Mouse (Mus musculus): ENCODE measurements around the gene Mllt6. TPM values are rescaled to one million over a fixed set of nuclear protein-coding genes. Genes with fewer than 3 reads are reported as not detected.

Gene Mllt6
- total RNA-seq, 1 experiment, result 113 TPM

- Histone ChIP-seq H3K4me1 (ENCODE audit: control insufficient read depth in 2 of 2, insufficient read depth in 2 of 2, low read length in 2 of 2, poor library complexity in 1 of 2) (peaks cover 20 to 53% of the 10 kb centered on the region in 2 experiments), H3K27ac (ENCODE audit: insufficient read depth, low read depth, low read length, poor library complexity, severe bottlenecking) (0 out of 2 replicates have a peak overlapping the region, but pooled peaks have one; percentile 14), H3K9me3 (ENCODE audit: control insufficient read depth, insufficient read depth, low read depth, low read length) (no peaks in the 10 kb centered on the region), H3K9ac (ENCODE audit: insufficient read depth, low read depth, low read length, poor library complexity, severe bottlenecking) (no peak overlapping the region), H3K4me3 (ENCODE audit: insufficient read depth in 1 of 2, low read depth in 1 of 2, low read length in 2 of 2, poor library complexity in 1 of 2, severe bottlenecking in 1 of 2) (no peak overlapping the region), H3K36me3 (ENCODE audit: control insufficient read depth, insufficient read depth, low read length, poor library complexity, severe bottlenecking) (peaks cover 95% of the 10 kb centered on the region)
- in situ Hi-C loops (cut with MboI; ENCODE audit: low sequenced_read_pairs in 2 of 2, unreplicated experiment in 2 of 2), result no loop called here
- TF ChIP-seq ZC3H11A (IDR thresholded peaks at IDR 0.05; ENCODE audit: borderline replicate concordance, low read depth, low read length) (no peak), ZNF384 (IDR thresholded peaks at IDR 0.05; ENCODE audit: low read depth, low read length) (no peak), HCFC1 (IDR thresholded peaks at IDR 0.05; ENCODE audit: borderline replicate concordance, insufficient read depth, low read length) (no peak), CHD2 (IDR thresholded peaks at IDR 0.05; ENCODE audit: low read depth, low read length) (no peak), MAFK (IDR thresholded peaks at IDR 0.05; ENCODE audit: insufficient read depth, low read depth, low read length) (no peak)
- DNase-seq (ENCODE audit: low read depth, low spot score), result no peak
These were observed 13.0 kb downstream of the Mllt6 start for GRCm38 (mm10) chr11:97676050-97676754.

DNA sequence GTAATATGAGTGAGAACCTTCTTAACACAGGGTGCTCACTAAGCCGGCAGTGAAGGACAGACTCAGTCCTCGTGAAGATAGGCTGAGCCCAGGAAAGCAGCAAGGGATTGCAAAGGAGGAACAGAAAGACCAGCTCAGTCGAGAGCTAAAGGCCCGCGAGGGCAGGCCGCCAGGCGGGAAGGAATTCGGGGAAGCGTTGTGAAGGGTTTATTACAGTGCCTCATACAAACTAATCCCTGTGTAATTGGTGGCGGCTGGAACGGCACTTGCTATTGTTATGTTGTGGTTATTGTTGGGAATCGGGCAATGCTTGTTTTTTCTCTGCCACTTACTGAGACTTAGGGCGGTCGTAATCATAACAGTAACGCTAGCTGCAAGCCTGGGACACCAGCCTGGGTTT lies 14.2 kb downstream of the Mllt6 start:
- in situ Hi-C loops (cut with MboI; ENCODE audit: low sequenced_read_pairs in 2 of 2, unreplicated experiment in 2 of 2), result no loop called here
- H3K9me3 ChIP-seq (ENCODE audit: control insufficient read depth, insufficient read depth, low read depth, low read length), result no peaks in the 10 kb centered on the region
- H3K4me1 ChIP-seq (ENCODE audit: control insufficient read depth in 2 of 2, insufficient read depth in 2 of 2, low read length in 2 of 2, poor library complexity in 1 of 2), result peaks cover 17 to 55% of the 10 kb centered on the region in 2 experiments
- no peak for DNase-seq (ENCODE audit: low read depth, low spot score)
- TF ChIP-seq ZNF384 (IDR thresholded peaks at IDR 0.05; ENCODE audit: low read depth, low read length), result no peak
- no peak for TF ChIP-seq ZC3H11A (IDR thresholded peaks at IDR 0.05; ENCODE audit: borderline replicate concordance, low read depth, low read length)
- TF ChIP-seq HCFC1 (IDR thresholded peaks at IDR 0.05; ENCODE audit: borderline replicate concordance, insufficient read depth, low read length), result no peak
- TF ChIP-seq MAFK (IDR thresholded peaks at IDR 0.05; ENCODE audit: insufficient read depth, low read depth, low read length), result no peak
- no peak for TF ChIP-seq CHD2 (IDR thresholded peaks at IDR 0.05; ENCODE audit: low read depth, low read length)
- no peak overlapping the region for H3K27ac ChIP-seq (ENCODE audit: insufficient read depth, low read depth, low read length, poor library complexity, severe bottlenecking)
- peaks cover 97% of the 10 kb centered on the region for H3K36me3 ChIP-seq (ENCODE audit: control insufficient read depth, insufficient read depth, low read length, poor library complexity, severe bottlenecking)
- no peak overlapping the region for H3K9ac ChIP-seq (ENCODE audit: insufficient read depth, low read depth, low read length, poor library complexity, severe bottlenecking)
- H3K4me3 ChIP-seq (ENCODE audit: insufficient read depth in 1 of 2, low read depth in 1 of 2, low read length in 2 of 2, poor library complexity in 1 of 2, severe bottlenecking in 1 of 2), result peak overlapping the region; percentile 1 to 23; a peak in 1 of 4 replicates

- TF ChIP-seq ZC3H11A (IDR thresholded peaks at IDR 0.05; ENCODE audit: borderline replicate concordance, low read depth, low read length) (no peak), MAFK (IDR thresholded peaks at IDR 0.05; ENCODE audit: insufficient read depth, low read depth, low read length) (no peak), ZNF384 (IDR thresholded peaks at IDR 0.05; ENCODE audit: low read depth, low read length) (no peak), CHD2 (IDR thresholded peaks at IDR 0.05; ENCODE audit: low read depth, low read length) (no peak), HCFC1 (IDR thresholded peaks at IDR 0.05; ENCODE audit: borderline replicate concordance, insufficient read depth, low read length) (no peak)
- peaks cover 13 to 53% of the 10 kb centered on the region in 2 experiments for H3K4me1 ChIP-seq (ENCODE audit: control insufficient read depth in 2 of 2, insufficient read depth in 2 of 2, low read length in 2 of 2, poor library complexity in 1 of 2)
- peak overlapping the region; percentile 1; the same call in 1 of the 2 replicates for H3K9ac ChIP-seq (ENCODE audit: insufficient read depth, low read depth, low read length, poor library complexity, severe bottlenecking)
- H3K9me3 ChIP-seq (ENCODE audit: control insufficient read depth, insufficient read depth, low read depth, low read length), result no peaks in the 10 kb centered on the region
- in situ Hi-C loops (cut with MboI; ENCODE audit: low sequenced_read_pairs in 2 of 2, unreplicated experiment in 2 of 2), result no loop called here
- no peak for DNase-seq (ENCODE audit: low read depth, low spot score)
- peak overlapping the region; percentile 16 to 37; a peak in 3 of 4 replicates for H3K4me3 ChIP-seq (ENCODE audit: insufficient read depth in 1 of 2, low read depth in 1 of 2, low read length in 2 of 2, poor library complexity in 1 of 2, severe bottlenecking in 1 of 2)
- H3K27ac ChIP-seq (ENCODE audit: insufficient read depth, low read depth, low read length, poor library complexity, severe bottlenecking), result no peak overlapping the region
- peaks cover 96% of the 10 kb centered on the region for H3K36me3 ChIP-seq (ENCODE audit: control insufficient read depth, insufficient read depth, low read length, poor library complexity, severe bottlenecking)
These were observed 14.6 kb downstream of the Mllt6 start for GRCm38 (mm10) chr11:97677842-97678241.

DNA sequence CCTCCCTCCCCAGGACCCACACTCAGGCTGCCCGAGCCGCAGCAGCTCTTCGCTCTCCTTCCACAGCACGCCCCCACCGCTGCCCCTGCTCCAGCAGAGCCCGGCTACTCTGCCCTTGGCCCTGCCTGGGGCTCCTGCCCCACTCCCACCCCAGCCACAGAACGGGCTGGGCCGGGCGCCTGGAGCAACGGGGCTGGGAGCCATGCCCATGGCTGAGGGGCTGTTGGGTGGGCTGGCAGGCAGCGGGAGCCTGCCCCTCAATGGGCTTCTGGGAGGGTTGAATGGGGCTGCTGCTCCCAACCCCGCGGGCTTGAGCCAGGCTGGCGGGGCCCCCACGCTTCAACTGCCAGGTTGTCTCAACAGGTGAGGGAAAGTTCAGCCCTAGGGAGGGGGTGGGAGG lies 15.1 kb downstream of the Mllt6 start:
- in situ Hi-C loops (cut with MboI; ENCODE audit: low sequenced_read_pairs in 2 of 2, unreplicated experiment in 2 of 2), result no loop called here
- Histone ChIP-seq H3K27ac (ENCODE audit: insufficient read depth, low read depth, low read length, poor library complexity, severe bottlenecking) (no peak overlapping the region), H3K36me3 (ENCODE audit: control insufficient read depth, insufficient read depth, low read length, poor library complexity, severe bottlenecking) (peaks cover 92% of the 10 kb centered on the region), H3K4me3 (ENCODE audit: insufficient read depth in 1 of 2, low read depth in 1 of 2, low read length in 2 of 2, poor library complexity in 1 of 2, severe bottlenecking in 1 of 2) (peak overlapping the region in 1 of 2 experiments; percentile 37; a peak in 1 of 4 replicates), H3K9ac (ENCODE audit: insufficient read depth, low read depth, low read length, poor library complexity, severe bottlenecking) (peak overlapping the region; percentile 1; the same call in 1 of the 2 replicates), H3K9me3 (ENCODE audit: control insufficient read depth, insufficient read depth, low read depth, low read length) (no peaks in the 10 kb centered on the region), H3K4me1 (ENCODE audit: control insufficient read depth in 2 of 2, insufficient read depth in 2 of 2, low read length in 2 of 2, poor library complexity in 1 of 2) (peaks cover 12 to 49% of the 10 kb centered on the region in 2 experiments)
- TF ChIP-seq CHD2 (IDR thresholded peaks at IDR 0.05; ENCODE audit: low read depth, low read length), result no peak
- TF ChIP-seq MAFK (IDR thresholded peaks at IDR 0.05; ENCODE audit: insufficient read depth, low read depth, low read length), result no peak
- no peak for TF ChIP-seq ZNF384 (IDR thresholded peaks at IDR 0.05; ENCODE audit: low read depth, low read length)
- no peak for TF ChIP-seq ZC3H11A (IDR thresholded peaks at IDR 0.05; ENCODE audit: borderline replicate concordance, low read depth, low read length)
- TF ChIP-seq HCFC1 (IDR thresholded peaks at IDR 0.05; ENCODE audit: borderline replicate concordance, insufficient read depth, low read length), result no peak
- no peak for DNase-seq (ENCODE audit: low read depth, low spot score)

Measured in ES-E14 (cell line).